Mouse (Mus musculus) hindbrain, embryonic 16.5 days (tissue): ENCODE results near the gene Fbxw11. TPM values are rescaled to one million over a fixed set of nuclear protein-coding genes. Genes with fewer than 3 reads are reported as not detected.
"Not testable (repeated sequence)": the region's sequence is repeated elsewhere in the genome, so short reads cannot be mapped to it uniquely, and the experiment has no call there.

Experiments used
- ATAC-seq: fragments of 200-750 bp; cut with Nextera tagmentation; 2 replicates; pipeline ENCODE4 v1.8.0; 2017; ENCODE audit warnings: moderate TSS enrichment, moderate library complexity
- H3K27ac ChIP-seq: fragments of 300-500 bp; sonication (generic); 2 replicates; pipeline ENCODE4 v1.5.1; 2014; ENCODE audit warnings: low read depth, mild to moderate bottlenecking, control low read depth, low read length, moderate library complexity
- H3K27me3 ChIP-seq: fragments of 300-500 bp; sonication (generic); replicated peaks from 2 replicates; pipeline ENCODE4 v1.6.1; 2014; ENCODE audit warnings: low read length; ENCODE audit not compliant: control insufficient read depth, insufficient read depth
- H3K36me3 ChIP-seq: fragments of 300-500 bp; sonication (generic); 2 replicates; pipeline ENCODE4 v1.6.1; 2014; ENCODE audit warnings: mild to moderate bottlenecking, low read length, moderate library complexity, mixed read lengths; ENCODE audit not compliant: control insufficient read depth, insufficient read depth
- H3K4me1 ChIP-seq: fragments of 300-500 bp; sonication (generic); 2 replicates; pipeline ENCODE4 v1.6.1; 2014; ENCODE audit warnings: low read depth, low read length; ENCODE audit not compliant: control insufficient read depth, insufficient read depth
- H3K4me2 ChIP-seq: fragments of 300-500 bp; sonication (generic); 2 replicates; pipeline ENCODE4 v1.6.1; 2014; ENCODE audit warnings: mild to moderate bottlenecking, low read length, control low read depth, moderate library complexity
- H3K4me3 ChIP-seq: fragments of 300-500 bp; sonication (generic); 2 replicates; pipeline ENCODE4 v1.5.1; 2014; ENCODE audit warnings: mild to moderate bottlenecking, low read length, control low read depth, moderate library complexity
- H3K9ac ChIP-seq: fragments of 300-500 bp; sonication (generic); 2 replicates; pipeline ENCODE4 v1.6.1; 2014; ENCODE audit warnings: low read depth, mild to moderate bottlenecking, control low read depth, low read length, moderate library complexity
- H3K9me3 ChIP-seq: fragments of 300-500 bp; sonication (generic); 2 replicates; pipeline ENCODE4 v1.6.1; 2014; ENCODE audit warnings: mild to moderate bottlenecking, low read length, moderate library complexity; ENCODE audit not compliant: control insufficient read depth
- WGBS: fragments of 180-500 bp; shearing (Covaris S2); extraction: QIAGEN DNeasy Blood & Tissue Kit; methylation state at CpG from one replicate; pipeline ENCODE4 v1.1.7; 2014; 5-methylcytosine and 5-hydroxymethylcytosine counted together
- polyA plus RNA-seq: library from polyadenylated mRNA; unstranded; fragments of >200 nt; fragmentation: Nextera tagmentation; extraction: Ambion mirVana; gene quantifications from 2 replicates; pipeline ENCODE4 v1.2.1, GENCODE M21; 2015

Fbxw11 gene
- polyA plus RNA-seq, 1 experiment from 2014 or later = 106 TPM

- H3K9me3 ChIP-seq = no peaks in the 10 kb centered on the region
Observed at GRCm38 (mm10) chr11:32707481-32707880, 65.0 kb downstream of the Fbxw11 start.

GRCm38 (mm10) chr11:32708739-32709501, 66.4 kb downstream of the Fbxw11 start:
- WGBS = 77% methylated on average over 14 of the region's 14 CpGs
- H3K27ac ChIP-seq = no peak overlapping the region
- no peak overlapping the region for H3K9ac ChIP-seq
- no peak overlapping the region for H3K4me2 ChIP-seq
- no peaks in the 10 kb centered on the region; the same call in 1 of the 2 replicates for H3K4me1 ChIP-seq
- peaks cover 2% of the 10 kb centered on the region; the same call in 1 of the 2 replicates for H3K36me3 ChIP-seq
- H3K27me3 ChIP-seq = no peaks in the 10 kb centered on the region
- no peak overlapping the region for H3K4me3 ChIP-seq
- ATAC-seq = no peak
- no peaks in the 10 kb centered on the region for H3K9me3 ChIP-seq

More at GRCm38 (mm10) chr11:32707481-32707880, 65.0 kb downstream of the Fbxw11 start:
- no peak overlapping the region for H3K27ac ChIP-seq
- H3K9ac ChIP-seq = no peak overlapping the region
- H3K27me3 ChIP-seq = no peaks in the 10 kb centered on the region
- no peak overlapping the region for H3K4me3 ChIP-seq
- no peak overlapping the region for H3K4me2 ChIP-seq
- no peak for ATAC-seq
- H3K4me1 ChIP-seq = peaks cover 2% of the 10 kb centered on the region
- H3K36me3 ChIP-seq = peaks cover 2% of the 10 kb centered on the region; the same call in 1 of the 2 replicates
- WGBS = 75% methylated on average over 3 of the region's 3 CpGs

- Histone ChIP-seq H3K9ac (no peak overlapping the region), H3K4me1 (no peaks in the 10 kb centered on the region), H3K36me3 (peaks cover 2% of the 10 kb centered on the region; the same call in 1 of the 2 replicates), H3K27ac (no peak overlapping the region), H3K4me3 (no peak overlapping the region), H3K27me3 (no peaks in the 10 kb centered on the region), H3K4me2 (no peak overlapping the region), H3K9me3 (no peaks in the 10 kb centered on the region)
- 5% methylated on average over 1 of the region's 1 CpGs for WGBS
- ATAC-seq = no peak
Observed at GRCm38 (mm10) chr11:32709563-32709962, 67.0 kb downstream of the Fbxw11 start.

GRCm38 (mm10) chr11:32714230-32714629, 71.7 kb downstream of the Fbxw11 start:
- no peaks in the 10 kb centered on the region for H3K9me3 ChIP-seq
- no peak overlapping the region for H3K4me2 ChIP-seq
- peaks cover 4% of the 10 kb centered on the region for H3K4me1 ChIP-seq
- no peak overlapping the region for H3K4me3 ChIP-seq
- peak; percentile 56; the same call in 1 of the 2 replicates for ATAC-seq
- peaks cover 2% of the 10 kb centered on the region; the same call in 1 of the 2 replicates for H3K36me3 ChIP-seq
- no peaks in the 10 kb centered on the region for H3K27me3 ChIP-seq
- H3K27ac ChIP-seq = no peak overlapping the region
- 66% methylated on average over 5 of the region's 5 CpGs for WGBS
- no peak overlapping the region for H3K9ac ChIP-seq

GRCm38 (mm10) chr11:32714896-32715295, 72.4 kb downstream of the Fbxw11 start:
- Histone ChIP-seq H3K4me3 (no peak overlapping the region), H3K27ac (no peak overlapping the region), H3K4me1 (peaks cover 4% of the 10 kb centered on the region), H3K4me2 (no peak overlapping the region), H3K9ac (no peak overlapping the region), H3K36me3 (peaks cover 2% of the 10 kb centered on the region; the same call in 1 of the 2 replicates), H3K27me3 (no peaks in the 10 kb centered on the region), H3K9me3 (no peaks in the 10 kb centered on the region)
- 99% methylated on average over 2 of the region's 2 CpGs for WGBS
- ATAC-seq = no peak

- WGBS = 86% methylated on average over 6 of the region's 6 CpGs
- no peak overlapping the region for H3K9ac ChIP-seq
- no peaks in the 10 kb centered on the region for H3K9me3 ChIP-seq
- H3K4me3 ChIP-seq = no peak overlapping the region
- no peak overlapping the region for H3K4me2 ChIP-seq
- no peaks in the 10 kb centered on the region for H3K27me3 ChIP-seq
- H3K27ac ChIP-seq = no peak overlapping the region
- peaks cover 2% of the 10 kb centered on the region; the same call in 1 of the 2 replicates for H3K36me3 ChIP-seq
- ATAC-seq = no peak
- peaks cover 4% of the 10 kb centered on the region for H3K4me1 ChIP-seq
Observed at GRCm38 (mm10) chr11:32715495-32715894, 73.0 kb downstream of the Fbxw11 start.

- Histone ChIP-seq H3K9me3 (no peaks in the 10 kb centered on the region), H3K9ac (no peak overlapping the region), H3K36me3 (peaks cover 2% of the 10 kb centered on the region; the same call in 1 of the 2 replicates), H3K4me2 (no peak overlapping the region), H3K27me3 (no peaks in the 10 kb centered on the region), H3K4me3 (no peak overlapping the region), H3K27ac (no peak overlapping the region), H3K4me1 (peaks cover 4% of the 10 kb centered on the region)
- no peak for ATAC-seq
- 70% methylated on average over 5 of the region's 5 CpGs for WGBS
Observed at GRCm38 (mm10) chr11:32715970-32716369, 73.4 kb downstream of the Fbxw11 start.

- peaks cover 1% of the 10 kb centered on the region; the same call in 1 of the 2 replicates for H3K36me3 ChIP-seq
- H3K27ac ChIP-seq = no peak overlapping the region
- H3K9me3 ChIP-seq = no peaks in the 10 kb centered on the region
- WGBS = 75% methylated on average over 4 of the region's 4 CpGs
- no peak overlapping the region for H3K4me3 ChIP-seq
- H3K27me3 ChIP-seq = no peaks in the 10 kb centered on the region
- H3K9ac ChIP-seq = no peak overlapping the region
- H3K4me1 ChIP-seq = peaks cover 4% of the 10 kb centered on the region
- ATAC-seq = no peak
- H3K4me2 ChIP-seq = no peak overlapping the region
Observed at GRCm38 (mm10) chr11:32716876-32717275, 74.4 kb downstream of the Fbxw11 start.

GRCm38 (mm10) chr11:32717711-32718110, 75.2 kb downstream of the Fbxw11 start:
- not testable (repeated sequence) for H3K27me3 ChIP-seq, H3K36me3 ChIP-seq, H3K4me1 ChIP-seq, H3K9me3 ChIP-seq, H3K27ac ChIP-seq, H3K9ac ChIP-seq, H3K4me3 ChIP-seq, ATAC-seq, H3K4me2 ChIP-seq
- 94% methylated on average over 9 of the region's 9 CpGs for WGBS
